Mouse (Mus musculus): ENCODE results near the gene Shb. TPM values are rescaled to one million over a fixed set of nuclear protein-coding genes. Genes with fewer than 3 reads are reported as not detected.

The Shb gene
- total RNA-seq, 2 experiments from 2014 or later, result 32.5 to 45.3 TPM

GRCm38 (mm10) chr4:45483271-45484245 lies 48.7 kb downstream of the Shb start:
- DNase-seq, result peak; percentile 79 to 87

- no peak for DNase-seq
Measured at GRCm38 (mm10) chr4:45482271-45482670, 50.0 kb downstream of the Shb start.

- no peak for DNase-seq
Measured at GRCm38 (mm10) chr4:45481431-45481830, 50.8 kb downstream of the Shb start.

- DNase-seq, result no peak
Measured at GRCm38 (mm10) chr4:45480595-45480994, 51.7 kb downstream of the Shb start.

GRCm38 (mm10) chr4:45479433-45479832 lies 52.8 kb downstream of the Shb start:
- no peak for DNase-seq

DNA sequence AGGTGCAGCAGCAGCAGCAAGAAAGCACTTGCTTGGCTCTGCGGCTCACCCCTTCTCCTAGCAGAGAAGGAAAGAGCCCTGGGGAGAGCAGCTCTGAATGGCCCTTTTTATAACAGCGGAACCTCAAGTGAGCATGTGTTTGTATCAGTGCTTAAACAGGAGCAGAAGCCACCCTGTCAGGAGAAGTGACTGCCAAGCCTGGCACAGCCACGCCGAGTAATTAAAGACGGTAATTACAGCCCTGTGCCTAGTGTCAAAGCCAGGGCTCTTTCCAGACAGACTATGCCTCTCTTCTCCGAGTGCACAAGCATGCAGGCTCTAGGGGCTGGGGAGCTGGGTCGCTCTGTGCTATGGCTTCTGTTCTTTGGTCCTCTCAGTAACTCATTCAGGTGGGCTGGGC lies 54.1 kb downstream of the Shb start:
- peak in 1 of 2 experiments; percentile 68 for DNase-seq

DNA sequence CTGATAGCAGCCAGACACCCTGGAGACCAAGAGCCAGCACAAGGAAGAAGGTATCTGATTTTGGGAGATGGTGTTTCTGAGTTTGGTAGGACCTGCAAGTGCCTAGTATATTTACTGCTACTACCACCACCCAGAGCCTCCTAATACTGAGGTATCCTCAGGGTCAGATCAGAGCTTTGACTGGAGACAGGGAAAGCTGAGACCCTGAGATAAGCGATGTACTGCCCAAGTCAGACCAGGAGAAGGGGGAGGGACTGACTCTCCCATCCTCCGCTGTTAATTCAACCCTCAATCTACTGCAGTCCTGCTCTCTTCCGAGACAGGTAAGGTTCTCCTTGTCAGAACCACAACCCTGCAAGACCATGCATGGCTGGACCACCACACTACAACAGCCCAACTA lies 55.2 kb downstream of the Shb start:
- no peak for DNase-seq

- DNase-seq, result peak; percentile 83 to 88
Measured at GRCm38 (mm10) chr4:45474832-45475231, 57.4 kb downstream of the Shb start.

DNA sequence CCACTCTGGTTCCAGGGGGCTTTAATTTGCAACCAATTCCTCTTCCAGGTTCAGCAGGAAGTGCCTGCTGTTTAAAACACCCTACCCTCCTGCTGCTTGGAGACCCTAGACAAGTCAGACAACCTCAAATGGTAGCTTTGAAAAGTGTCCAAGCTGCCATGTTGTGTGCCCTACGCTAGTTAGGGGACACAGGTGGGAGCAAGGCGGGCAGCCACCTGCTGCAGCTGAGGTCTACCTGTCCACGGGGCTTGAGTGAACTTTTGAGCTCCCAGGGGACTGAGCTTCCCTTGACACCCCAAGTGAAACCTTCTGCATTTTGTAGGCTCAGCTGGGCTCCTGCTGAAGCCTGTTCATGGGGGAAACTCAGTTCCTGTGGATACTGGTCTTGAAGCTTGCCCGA lies 58.1 kb downstream of the Shb start:
- no peak for DNase-seq

DNA sequence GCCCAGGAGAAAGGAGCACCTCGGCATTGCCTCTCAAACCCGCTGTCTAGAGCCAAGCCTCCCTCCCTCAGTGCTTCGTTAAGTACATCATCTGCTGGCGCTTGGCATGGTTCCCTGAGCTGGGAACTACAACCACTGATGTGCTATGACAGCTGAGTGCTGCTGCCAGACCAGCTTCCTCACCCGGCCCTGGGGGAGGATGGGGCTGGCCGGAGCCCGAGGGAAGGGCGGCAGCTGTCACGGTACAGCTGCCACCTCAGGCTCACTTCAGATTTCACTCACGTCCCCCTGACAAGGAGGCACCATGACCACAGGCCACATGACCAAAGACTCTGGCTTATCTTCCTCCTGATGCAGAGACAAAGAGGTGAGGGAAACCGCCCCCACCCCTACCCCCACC lies 59.1 kb downstream of the Shb start:
- peak; percentile 86 to 94 for DNase-seq

GRCm38 (mm10) chr4:45472706-45473105 lies 59.6 kb downstream of the Shb start:
- peak in 1 of 2 experiments; percentile 51 for DNase-seq

GRCm38 (mm10) chr4:45471654-45472556 lies 60.4 kb downstream of the Shb start:
- DNase-seq, result peak; percentile 77 to 82

- DNase-seq, result peak in 1 of 2 experiments; percentile 69
Measured at GRCm38 (mm10) chr4:45469057-45469456, 63.2 kb downstream of the Shb start.

DNA sequence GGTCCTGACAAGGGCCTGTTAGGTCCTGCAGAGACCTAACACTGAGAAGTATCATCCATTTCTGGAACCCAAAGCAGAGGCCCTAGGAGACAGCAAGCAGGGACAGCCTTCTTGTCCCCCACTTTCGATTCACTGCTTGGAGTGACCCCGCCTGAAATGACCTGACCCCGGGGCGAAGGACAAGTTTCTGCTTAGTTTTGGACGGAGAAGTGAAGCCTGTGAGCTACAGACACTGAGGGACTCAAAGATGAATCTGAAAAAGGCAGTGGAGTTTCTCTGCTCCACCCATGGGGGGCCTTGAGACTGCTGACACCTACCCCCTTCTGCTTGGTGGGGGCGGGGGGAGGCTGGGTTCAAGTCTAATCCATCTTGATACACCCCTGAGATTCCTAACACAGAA lies 63.8 kb downstream of the Shb start:
- DNase-seq, result no peak

- DNase-seq, result peak; percentile 83 to 91
Measured at GRCm38 (mm10) chr4:45467115-45467912, 65.0 kb downstream of the Shb start.

GRCm38 (mm10) chr4:45464941-45465340 lies 67.3 kb downstream of the Shb start:
- DNase-seq, result no peak

GRCm38 (mm10) chr4:45464528-45464927 lies 67.7 kb downstream of the Shb start:
- no peak for DNase-seq

- no peak for DNase-seq
Measured at GRCm38 (mm10) chr4:45464123-45464522, 68.1 kb downstream of the Shb start.

DNA sequence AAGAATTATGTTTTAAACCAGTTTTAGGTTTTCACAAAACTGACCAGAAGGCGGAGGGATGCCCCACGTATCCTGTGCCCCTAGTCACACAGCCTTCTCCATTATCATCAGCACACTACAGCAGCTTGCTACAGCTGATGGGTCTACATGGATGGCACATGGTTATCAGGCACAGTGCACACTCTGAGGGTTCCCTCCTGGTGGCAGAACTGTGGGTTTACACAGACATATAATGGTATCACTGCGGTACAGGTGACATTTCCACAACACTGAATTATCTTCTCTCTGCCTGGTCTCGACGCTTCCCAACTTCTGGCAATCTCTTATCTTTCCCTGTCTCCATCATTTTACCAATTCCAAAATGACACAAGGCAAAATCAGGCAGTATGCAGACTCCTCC lies 69.6 kb downstream of the Shb start:
- no peak for DNase-seq

DNA sequence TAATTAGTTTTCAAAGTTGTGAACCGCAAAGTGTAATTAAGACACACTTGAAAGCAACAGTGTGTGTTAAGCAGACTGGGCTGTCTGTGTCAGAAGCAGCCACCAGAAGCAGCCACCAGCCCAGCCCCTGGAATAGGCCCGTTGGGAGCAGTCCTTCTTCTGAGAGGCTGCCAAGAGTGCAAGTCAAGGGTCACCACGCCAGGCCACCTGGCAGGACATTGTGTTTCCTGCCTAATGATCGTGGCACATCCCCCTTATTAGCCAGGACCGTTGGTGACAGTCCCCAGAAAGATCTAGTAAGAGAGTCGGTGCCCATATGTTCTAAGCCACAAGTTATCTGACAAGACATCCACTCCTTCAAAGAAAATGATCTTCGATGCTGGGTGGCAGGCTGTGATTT lies 70.6 kb downstream of the Shb start:
- DNase-seq, result peak; percentile 69 to 76

- DNase-seq, result no peak
Measured at GRCm38 (mm10) chr4:45459375-45459774, 72.9 kb downstream of the Shb start.

- no peak for DNase-seq
Measured at GRCm38 (mm10) chr4:45457543-45457942, 74.7 kb downstream of the Shb start.

Measured in heart, adult 18-20 months (tissue).